Mouse (Mus musculus) embryonic facial prominence, embryonic 12.5 days (tissue): Measurements from ENCODE around the gene Cfap100. TPM values are rescaled to one million over a fixed set of nuclear protein-coding genes. Genes with fewer than 3 reads are reported as not detected.

Experiments used
- ATAC-seq: fragments of 200-750 bp; cut with Nextera tagmentation; 2 replicates; pipeline ENCODE4 v1.8.0; 2017; ENCODE audit not compliant: insufficient number of reproducible peaks, insufficient read depth, low FRiP score, low TSS enrichment
- H3K27ac ChIP-seq: fragments of 300-500 bp; sonication (generic); 2 replicates; pipeline ENCODE4 v1.5.1; 2016; ENCODE audit warnings: mild to moderate bottlenecking
- H3K27me3 ChIP-seq: fragments of 300-500 bp; sonication (generic); 2 replicates; pipeline ENCODE4 v1.6.1; 2016; ENCODE audit warnings: mild to moderate bottlenecking, moderate library complexity
- H3K36me3 ChIP-seq: fragments of 300-500 bp; sonication (generic); 2 replicates; pipeline ENCODE4 v1.6.1; 2016; ENCODE audit warnings: mild to moderate bottlenecking
- H3K4me1 ChIP-seq: fragments of 300-500 bp; sonication (generic); 2 replicates; pipeline ENCODE4 v1.6.1; 2016
- H3K4me2 ChIP-seq: fragments of 300-500 bp; sonication (generic); replicated peaks from 2 replicates; pipeline ENCODE4 v1.6.1; 2016; ENCODE audit warnings: mild to moderate bottlenecking, moderate library complexity
- H3K4me3 ChIP-seq: fragments of 300-500 bp; sonication (generic); 2 replicates; pipeline ENCODE4 v1.5.1; 2016; ENCODE audit warnings: mild to moderate bottlenecking
- H3K9ac ChIP-seq: fragments of 300-500 bp; sonication (generic); 2 replicates; pipeline ENCODE4 v1.6.1; 2016; ENCODE audit warnings: mild to moderate bottlenecking, moderate library complexity
- H3K9me3 ChIP-seq: fragments of 300-500 bp; sonication (generic); 2 replicates; pipeline ENCODE4 v1.6.1; 2016; ENCODE audit warnings: mild to moderate bottlenecking, moderate library complexity
- WGBS: fragments of 180-500 bp; shearing (Covaris S2); methylation state at CpG from one replicate; pipeline ENCODE4 v1.1.7; 2016; 5-methylcytosine and 5-hydroxymethylcytosine counted together
- polyA plus RNA-seq: library from polyadenylated mRNA; unstranded; fragments of >200 nt; fragmentation: Nextera tagmentation; extraction: Ambion mirVana; gene quantifications from 2 replicates; pipeline ENCODE4 v1.2.1, GENCODE M21; 2016

The Cfap100 gene
- polyA plus RNA-seq, 1 experiment from 2014 or later = 0.65 TPM

DNA sequence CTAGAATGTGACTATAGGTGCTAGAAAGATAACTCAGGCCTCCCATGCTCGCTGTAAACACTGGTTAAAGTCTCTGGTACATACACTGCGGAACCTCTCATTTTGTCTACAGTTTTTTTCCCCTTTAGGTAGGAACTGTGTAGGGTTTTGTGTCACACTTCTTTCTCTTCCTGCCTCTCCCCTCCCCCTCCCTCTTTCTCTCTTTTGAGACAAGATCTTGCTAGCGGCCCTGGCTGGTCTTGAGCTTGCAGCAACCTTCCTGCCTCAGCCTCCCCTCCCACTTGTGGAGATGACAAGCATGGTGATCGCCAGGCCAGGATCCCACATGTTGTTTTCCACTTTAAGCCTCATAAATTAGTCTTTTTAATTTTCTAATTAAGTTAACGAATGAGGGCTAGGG lies 25.2 kb upstream of the Cfap100 start:
- no peak for ATAC-seq
- Histone ChIP-seq H3K4me1 (no peaks in the 10 kb centered on the region), H3K27me3 (no peaks in the 10 kb centered on the region), H3K9ac (no peak overlapping the region), H3K4me3 (no peak overlapping the region), H3K4me2 (no peak overlapping the region), H3K9me3 (no peaks in the 10 kb centered on the region), H3K36me3 (no peaks in the 10 kb centered on the region), H3K27ac (no peak overlapping the region)
- WGBS = 80% methylated on average over 5 of the region's 5 CpGs

DNA sequence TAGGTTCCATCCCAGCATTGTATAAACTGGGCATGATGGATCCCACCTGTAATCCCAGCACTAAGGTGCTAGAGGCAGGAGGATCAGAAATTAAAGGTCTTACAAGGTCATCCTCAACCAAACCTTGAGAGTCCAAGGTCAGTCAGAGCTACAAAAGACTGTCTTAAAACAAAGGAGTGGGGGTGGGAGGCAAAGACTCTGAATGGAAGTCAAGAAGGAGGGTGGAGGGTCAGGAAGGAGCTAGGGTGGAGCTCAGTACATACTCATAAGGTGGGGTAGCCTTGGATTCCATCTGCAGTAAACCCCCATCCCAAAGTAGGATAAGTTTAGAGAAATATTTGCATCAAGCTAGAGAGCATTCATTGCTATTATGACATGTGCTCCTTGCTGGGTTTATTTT lies 24.0 kb upstream of the Cfap100 start:
- H3K27ac ChIP-seq = no peak overlapping the region
- H3K4me3 ChIP-seq = no peak overlapping the region
- no peaks in the 10 kb centered on the region for H3K9me3 ChIP-seq
- H3K27me3 ChIP-seq = no peaks in the 10 kb centered on the region
- ATAC-seq = no peak
- H3K4me1 ChIP-seq = no peaks in the 10 kb centered on the region
- no peak overlapping the region for H3K9ac ChIP-seq
- H3K36me3 ChIP-seq = no peaks in the 10 kb centered on the region
- H3K4me2 ChIP-seq = no peak overlapping the region

DNA sequence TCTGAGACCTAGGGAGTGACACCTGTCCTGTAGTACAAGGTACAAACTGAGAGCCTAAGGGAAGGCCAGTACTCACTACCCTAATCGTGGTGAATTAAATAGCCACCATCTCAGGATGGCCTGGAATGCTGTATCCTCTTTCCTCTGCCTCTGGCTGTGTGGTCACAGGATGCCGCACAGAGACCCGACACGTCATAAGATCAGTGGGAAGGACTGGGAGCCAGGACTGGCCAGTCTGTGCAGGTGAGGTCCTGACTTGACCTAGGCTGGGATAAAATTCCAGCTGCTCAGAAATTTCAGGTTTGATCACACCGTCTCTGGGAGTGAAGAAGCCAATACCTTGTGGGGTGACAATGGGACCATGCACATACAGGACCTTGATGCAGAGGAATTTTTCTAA lies 22.9 kb upstream of the Cfap100 start:
- no peak overlapping the region for H3K4me3 ChIP-seq
- H3K36me3 ChIP-seq = no peaks in the 10 kb centered on the region
- no peaks in the 10 kb centered on the region for H3K9me3 ChIP-seq
- H3K27me3 ChIP-seq = no peaks in the 10 kb centered on the region
- no peak for ATAC-seq
- no peak overlapping the region for H3K27ac ChIP-seq
- no peak overlapping the region for H3K4me2 ChIP-seq
- no peaks in the 10 kb centered on the region for H3K4me1 ChIP-seq
- H3K9ac ChIP-seq = no peak overlapping the region
- WGBS = 79% methylated on average over 5 of the region's 5 CpGs

DNA sequence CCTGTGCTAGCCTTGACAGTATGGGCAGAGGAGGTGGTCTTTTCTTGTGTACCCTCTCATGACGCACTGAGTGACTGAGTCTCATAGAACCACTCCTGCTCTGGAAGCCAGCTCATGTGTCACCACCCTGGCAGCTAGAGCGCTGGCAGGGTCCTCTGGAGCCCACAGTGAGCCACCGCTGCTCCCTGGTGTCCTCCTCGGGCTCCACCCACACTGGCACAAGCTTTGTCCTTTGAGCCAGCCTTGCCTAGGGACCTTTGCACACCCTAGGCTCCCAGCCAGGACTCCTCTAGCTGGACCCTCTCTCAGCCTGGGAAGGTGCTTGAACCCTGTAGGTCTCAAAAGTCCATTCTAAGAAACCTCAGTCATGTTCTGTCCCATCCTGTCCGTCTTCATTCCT lies 22.1 kb upstream of the Cfap100 start:
- ATAC-seq = no peak
- Histone ChIP-seq H3K9me3 (no peaks in the 10 kb centered on the region), H3K9ac (no peak overlapping the region), H3K4me1 (no peaks in the 10 kb centered on the region), H3K36me3 (no peaks in the 10 kb centered on the region), H3K4me3 (no peak overlapping the region), H3K27me3 (no peaks in the 10 kb centered on the region), H3K27ac (no peak overlapping the region), H3K4me2 (no peak overlapping the region)
- 74% methylated on average over 5 of the region's 5 CpGs for WGBS

DNA sequence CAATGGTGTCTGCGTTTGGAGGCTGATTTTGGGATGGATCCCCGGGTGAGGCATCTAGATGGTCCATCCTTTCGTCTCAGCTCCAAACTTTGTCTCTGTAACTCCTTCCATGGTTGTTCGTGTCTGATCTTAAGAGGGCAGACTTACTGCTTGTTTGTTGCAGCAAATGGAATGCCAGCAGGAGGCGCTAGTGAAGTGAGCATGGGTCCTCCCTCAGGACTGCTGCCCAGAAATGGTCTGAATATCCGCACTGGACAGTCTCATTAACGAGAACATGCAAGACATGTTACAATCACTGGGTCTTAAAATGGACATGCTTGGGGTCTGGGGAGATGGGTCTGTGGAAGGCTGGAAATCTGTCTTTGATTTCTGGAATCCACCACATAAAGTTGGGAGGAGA lies 21.6 kb upstream of the Cfap100 start:
- Histone ChIP-seq H3K4me2 (no peak overlapping the region), H3K4me1 (no peaks in the 10 kb centered on the region), H3K27ac (no peak overlapping the region), H3K36me3 (no peaks in the 10 kb centered on the region), H3K4me3 (no peak overlapping the region), H3K9ac (no peak overlapping the region), H3K9me3 (no peaks in the 10 kb centered on the region), H3K27me3 (no peaks in the 10 kb centered on the region)
- no peak for ATAC-seq
- WGBS = 27% methylated on average over 7 of the region's 7 CpGs

DNA sequence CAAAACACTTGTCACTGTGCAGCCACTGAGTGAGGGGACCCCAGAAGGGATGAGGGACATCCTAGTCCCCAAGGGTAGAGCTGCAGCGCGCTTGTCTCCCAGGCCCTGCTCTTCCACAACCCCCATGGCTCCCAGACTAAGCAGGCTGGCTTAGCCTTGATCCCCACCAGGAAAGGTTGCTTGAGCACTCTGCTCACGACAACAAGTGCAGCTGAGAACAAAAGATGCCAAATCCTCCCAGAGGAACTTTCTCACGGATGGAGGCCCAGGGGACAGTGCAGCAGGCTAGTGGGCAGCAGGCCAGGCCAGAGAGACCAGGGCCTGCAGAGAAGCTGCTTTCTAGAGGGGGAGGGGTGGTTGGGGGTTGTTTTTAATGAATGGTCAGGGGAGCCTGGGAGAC lies 18.3 kb upstream of the Cfap100 start:
- ATAC-seq = no peak

DNA sequence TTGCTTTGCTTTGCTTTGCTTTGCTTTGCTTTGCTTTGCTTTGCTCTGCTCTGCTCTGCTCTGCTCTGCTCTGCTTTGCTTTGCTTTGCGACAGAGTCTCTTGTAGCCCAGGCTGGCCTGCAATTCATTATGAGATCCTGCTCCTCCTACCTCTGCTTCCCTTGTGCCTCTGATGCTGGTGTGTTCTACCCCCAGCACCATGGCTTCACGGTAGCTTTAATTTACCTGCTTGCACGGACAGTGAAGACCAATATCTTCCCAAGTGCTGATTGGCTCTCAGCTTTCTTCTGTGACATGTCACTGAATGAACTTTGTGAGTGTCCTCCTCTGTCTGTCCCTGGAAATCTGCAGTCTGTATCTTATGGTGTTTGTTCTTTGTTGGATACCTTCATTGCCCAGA lies 8.4 kb upstream of the Cfap100 start:
- Histone ChIP-seq H3K9ac (no peak overlapping the region), H3K4me3 (no peak overlapping the region), H3K4me1 (no peaks in the 10 kb centered on the region), H3K4me2 (no peak overlapping the region), H3K27me3 (no peaks in the 10 kb centered on the region), H3K9me3 (no peaks in the 10 kb centered on the region), H3K27ac (no peak overlapping the region), H3K36me3 (no peaks in the 10 kb centered on the region)
- WGBS = 83% methylated on average over 3 of the region's 3 CpGs
- no peak for ATAC-seq

More for the DNA sequence above, 18.3 kb upstream of the Cfap100 start:
- H3K4me1 ChIP-seq = no peaks in the 10 kb centered on the region
- no peak overlapping the region for H3K4me3 ChIP-seq
- no peaks in the 10 kb centered on the region for H3K36me3 ChIP-seq
- no peaks in the 10 kb centered on the region for H3K9me3 ChIP-seq
- 44% methylated on average over 4 of the region's 4 CpGs for WGBS
- no peak overlapping the region for H3K27ac ChIP-seq
- H3K9ac ChIP-seq = no peak overlapping the region
- no peaks in the 10 kb centered on the region for H3K27me3 ChIP-seq
- H3K4me2 ChIP-seq = no peak overlapping the region

DNA sequence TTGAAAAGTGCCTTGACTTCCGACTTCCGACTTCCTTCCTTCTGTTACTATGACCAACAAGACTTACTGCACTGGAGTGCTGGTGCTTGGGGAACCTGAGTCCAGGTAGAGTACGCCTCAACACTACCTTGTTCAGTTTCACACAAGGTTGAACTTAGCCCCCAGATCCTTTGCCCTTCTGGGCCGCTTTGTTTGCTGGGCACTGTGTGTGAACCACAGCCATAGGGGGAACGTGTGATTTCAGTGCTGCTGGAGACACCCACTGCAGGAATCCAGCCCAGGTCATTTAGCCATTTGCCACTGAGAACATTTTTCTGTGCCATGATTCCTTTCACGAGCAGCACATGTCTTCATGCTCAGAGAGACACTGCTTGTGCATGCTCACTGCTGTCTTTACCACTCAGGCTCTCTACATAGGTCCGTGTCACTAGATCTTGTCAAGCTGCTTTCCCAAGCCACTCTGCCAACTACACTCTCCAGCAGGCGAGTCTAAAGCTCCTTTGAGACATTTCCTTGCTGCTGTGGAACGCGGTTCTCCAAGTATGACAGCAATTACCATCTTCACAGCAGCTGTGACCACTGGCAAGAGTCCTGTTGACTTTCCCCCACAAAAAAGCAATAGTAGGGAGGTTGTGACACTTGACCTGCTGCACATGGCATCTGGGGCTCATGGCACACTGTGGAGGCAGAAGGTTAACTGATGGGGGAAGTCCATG lies 7.8 kb upstream of the Cfap100 start:
- H3K9me3 ChIP-seq = no peaks in the 10 kb centered on the region
- H3K36me3 ChIP-seq = no peaks in the 10 kb centered on the region

DNA sequence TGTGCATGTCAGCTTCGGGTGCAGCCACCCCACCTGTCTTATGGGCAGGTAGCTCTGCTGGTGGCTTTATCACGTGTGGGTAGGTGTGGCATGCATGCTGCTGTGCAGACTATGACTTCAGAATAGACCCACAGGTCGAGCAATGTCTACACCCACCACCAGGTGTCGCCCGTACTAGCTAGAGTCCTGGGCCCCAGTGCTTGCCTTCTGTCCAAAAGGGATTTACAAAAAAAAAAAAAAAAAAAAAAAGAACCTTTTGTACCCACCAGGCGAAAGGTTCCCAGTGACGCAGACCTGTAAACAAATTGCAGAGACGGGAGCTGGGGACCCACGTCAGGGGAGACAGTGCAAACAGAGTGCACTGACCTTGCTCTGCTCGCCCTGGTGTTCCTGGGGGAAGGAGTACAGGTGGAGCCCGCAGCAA lies 6.6 kb upstream of the Cfap100 start:
- H3K4me3 ChIP-seq = no peak overlapping the region
- 16% methylated on average over 11 of the region's 11 CpGs for WGBS

More for the DNA sequence above, 7.8 kb upstream of the Cfap100 start:
- no peak for ATAC-seq
- H3K4me1 ChIP-seq = no peaks in the 10 kb centered on the region
- no peak overlapping the region for H3K4me3 ChIP-seq
- WGBS = 80% methylated on average over 10 of the region's 10 CpGs
- H3K27me3 ChIP-seq = no peaks in the 10 kb centered on the region
- no peak overlapping the region for H3K9ac ChIP-seq
- no peak overlapping the region for H3K4me2 ChIP-seq
- H3K27ac ChIP-seq = no peak overlapping the region

DNA sequence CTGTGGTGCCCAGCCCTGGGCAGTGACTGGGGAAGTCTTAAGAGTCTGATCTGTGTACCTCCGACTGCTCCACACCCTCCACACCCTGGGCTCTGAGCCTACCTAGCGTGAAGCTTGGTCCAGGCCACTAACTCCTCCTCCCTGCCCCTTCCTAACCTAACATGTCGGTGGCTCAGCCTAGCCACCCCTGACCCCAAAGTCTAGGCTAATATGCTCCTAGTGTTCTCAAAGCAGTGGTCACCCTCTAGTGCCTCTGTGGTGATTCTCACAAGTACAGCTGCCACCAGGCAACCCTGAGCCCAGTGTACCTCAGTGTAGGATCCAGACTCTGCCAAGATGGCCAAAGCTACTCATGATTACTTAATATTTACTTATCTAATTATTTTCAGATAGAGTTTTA lies 6.1 kb upstream of the Cfap100 start:
- Histone ChIP-seq H3K4me2 (no peak overlapping the region), H3K4me3 (no peak overlapping the region), H3K9me3 (no peaks in the 10 kb centered on the region), H3K36me3 (no peaks in the 10 kb centered on the region), H3K9ac (no peak overlapping the region), H3K4me1 (no peaks in the 10 kb centered on the region), H3K27me3 (no peaks in the 10 kb centered on the region), H3K27ac (no peak overlapping the region)
- WGBS = 61% methylated on average over 3 of the region's 3 CpGs
- ATAC-seq = no peak

More for the DNA sequence above, 6.6 kb upstream of the Cfap100 start:
- no peak for ATAC-seq
- no peaks in the 10 kb centered on the region for H3K4me1 ChIP-seq
- H3K36me3 ChIP-seq = no peaks in the 10 kb centered on the region
- H3K9me3 ChIP-seq = no peaks in the 10 kb centered on the region
- no peak overlapping the region for H3K27ac ChIP-seq
- H3K9ac ChIP-seq = no peak overlapping the region
- H3K27me3 ChIP-seq = no peaks in the 10 kb centered on the region
- H3K4me2 ChIP-seq = no peak overlapping the region

DNA sequence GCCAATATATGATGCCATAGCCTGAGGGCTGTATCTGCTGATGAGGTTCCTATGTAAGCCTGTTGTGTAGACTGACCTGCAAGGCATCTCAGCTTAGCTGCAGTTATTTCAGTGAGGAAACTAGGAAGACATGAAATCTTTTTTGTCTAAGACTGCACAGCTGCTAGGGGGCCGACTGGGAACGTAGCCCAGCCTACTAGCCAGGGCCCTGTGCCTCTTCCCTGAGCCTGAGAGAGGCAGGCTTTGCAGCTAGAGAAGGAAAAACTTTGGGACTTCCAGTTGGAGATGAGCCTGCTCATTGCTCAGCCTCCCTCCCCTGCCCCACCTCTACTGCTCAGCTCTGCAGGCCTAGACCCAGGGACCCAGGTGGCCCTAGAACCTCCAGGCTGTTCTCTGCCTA lies 2.9 kb upstream of the Cfap100 start:
- no peak for ATAC-seq
- 74% methylated on average over 2 of the region's 2 CpGs for WGBS
- H3K27ac ChIP-seq = no peak overlapping the region
- no peak overlapping the region for H3K4me2 ChIP-seq
- peaks cover 10% of the 10 kb centered on the region; the same call in 1 of the 2 replicates for H3K27me3 ChIP-seq
- H3K4me3 ChIP-seq = no peak overlapping the region
- H3K36me3 ChIP-seq = no peaks in the 10 kb centered on the region
- no peak overlapping the region for H3K9ac ChIP-seq
- peaks cover 7% of the 10 kb centered on the region; the same call in 1 of the 2 replicates for H3K4me1 ChIP-seq
- H3K9me3 ChIP-seq = no peaks in the 10 kb centered on the region

DNA sequence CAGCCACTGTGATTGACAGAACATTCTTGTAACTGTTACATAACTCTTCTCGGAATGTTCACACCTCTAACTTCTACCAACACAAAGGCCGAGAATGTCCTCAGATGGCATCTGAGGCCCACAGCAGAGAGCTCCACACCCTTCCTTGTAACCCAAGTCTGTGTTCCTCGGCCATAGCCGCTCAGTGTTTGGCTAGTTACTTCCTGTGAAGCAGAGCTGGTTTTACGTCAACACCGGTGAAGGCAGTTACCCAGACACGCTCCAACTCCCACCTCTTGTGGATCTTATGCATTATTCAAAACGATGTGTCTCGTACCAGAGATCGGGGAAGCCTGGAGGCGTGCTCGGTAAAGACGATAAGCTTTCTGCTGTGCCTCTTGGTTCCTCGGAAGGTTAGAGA lies 1.3 kb upstream of the Cfap100 start:
- WGBS = 76% methylated on average over 14 of the region's 14 CpGs
- Histone ChIP-seq H3K27ac (no peak overlapping the region), H3K9me3 (no peaks in the 10 kb centered on the region), H3K4me1 (peaks cover 7% of the 10 kb centered on the region; the same call in 1 of the 2 replicates), H3K9ac (no peak overlapping the region), H3K4me3 (no peak overlapping the region), H3K4me2 (no peak overlapping the region), H3K36me3 (no peaks in the 10 kb centered on the region), H3K27me3 (peaks cover 10% of the 10 kb centered on the region; the same call in 1 of the 2 replicates)
- ATAC-seq = no peak
